Mouse (Mus musculus) limb, embryonic 10.5 days (tissue): Measurements from ENCODE around the gene Tenm1. TPM values are rescaled to one million over a fixed set of nuclear protein-coding genes. Genes with fewer than 3 reads are reported as not detected.

ENCODE experiments used
- DNase-seq: peaks from one replicate; pipeline ENCODE4 v3.0.0-alpha.2; 2017; ENCODE audit warnings: low spot score
- H3K27ac ChIP-seq: fragments of 300-500 bp; sonication (generic); 2 replicates; pipeline ENCODE4 v1.5.1; 2016; ENCODE audit warnings: mild to moderate bottlenecking
- H3K27me3 ChIP-seq: fragments of 300-500 bp; sonication (generic); 2 replicates; pipeline ENCODE4 v1.6.1; 2016; ENCODE audit warnings: low read depth, mild to moderate bottlenecking; ENCODE audit not compliant: poor library complexity, severe bottlenecking
- H3K36me3 ChIP-seq: fragments of 300-500 bp; sonication (generic); 2 replicates; pipeline ENCODE4 v1.6.1; 2016; ENCODE audit warnings: mild to moderate bottlenecking, moderate library complexity
- H3K4me1 ChIP-seq: fragments of 300-500 bp; sonication (generic); 2 replicates; pipeline ENCODE4 v1.6.1; 2016
- H3K4me3 ChIP-seq: fragments of 300-500 bp; sonication (generic); 2 replicates; pipeline ENCODE4 v1.5.1; 2016; ENCODE audit warnings: mild to moderate bottlenecking, moderate library complexity
- H3K9me3 ChIP-seq: fragments of 300-500 bp; sonication (generic); replicated peaks from 2 replicates; pipeline ENCODE4 v1.6.1; 2016; ENCODE audit warnings: mild to moderate bottlenecking
- WGBS: fragments of 180-500 bp; shearing (Covaris S2); methylation state at CpG from one replicate; pipeline ENCODE4 v1.1.7; 2016; 5-methylcytosine and 5-hydroxymethylcytosine counted together
- polyA plus RNA-seq: library from polyadenylated mRNA; unstranded; fragments of >200 nt; fragmentation: Nextera tagmentation; extraction: Ambion mirVana; gene quantifications from 2 replicates; pipeline ENCODE4 v1.2.1, GENCODE M21; 2016

The Tenm1 gene
- polyA plus RNA-seq, 1 experiment from 2014 or later: 0.21 TPM

- whole genome bisulfite sequencing: 96% methylated on average over 8 of the region's 8 CpGs
These were observed 938.6 kb downstream of the Tenm1 start for GRCm38 (mm10) chrX:42490336-42490735.

GRCm38 (mm10) chrX:42489446-42489845 is 939.5 kb downstream of the Tenm1 start, which contains the start of gene Tex13c2:
Tex13c2 (plus strand) TSS chrX:42489691.
- DNase-seq: no peak
- WGBS: 90% methylated on average over 16 of the region's 16 CpGs
- Histone ChIP-seq H3K36me3 (no peaks in the 10 kb centered on the region), H3K4me3 (no peak within 1 kb of the TSS), H3K27ac (no peak within 1 kb of the TSS), H3K27me3 (no peaks in the 10 kb centered on the region), H3K9me3 (no peaks in the 10 kb centered on the region; the same call in 1 of the 2 replicates), H3K4me1 (no peaks in the 10 kb centered on the region)

More at GRCm38 (mm10) chrX:42490336-42490735, 938.6 kb downstream of the Tenm1 start:
- no peak for DNase-seq
- Histone ChIP-seq H3K4me1 (no peaks in the 10 kb centered on the region), H3K27me3 (no peaks in the 10 kb centered on the region), H3K36me3 (no peaks in the 10 kb centered on the region), H3K27ac (no peak overlapping the region), H3K4me3 (no peak overlapping the region), H3K9me3 (no peaks in the 10 kb centered on the region; the same call in 1 of the 2 replicates)

Other genes starting within 250 kb of the Tenm1 start
- gene Tex13c1, start 162.0 kb upstream of the Tenm1 start, polyA plus RNA-seq: not detected in 2 replicates